Mouse (Mus musculus) stomach, postnatal 0 days (tissue): ENCODE data around the gene Idnk.

Experiments
- CTCF ChIP-seq: IDR thresholded peaks from 2 replicates; pipeline ENCODE4 v1.5.1; 2016; ENCODE audit warnings: antibody characterized with exemption, low read depth, mild to moderate bottlenecking, moderate library complexity
- EP300 ChIP-seq: optimal IDR thresholded peaks from 2 replicates; pipeline ENCODE3; 2016; ENCODE audit warnings: antibody characterized with exemption

DNA sequence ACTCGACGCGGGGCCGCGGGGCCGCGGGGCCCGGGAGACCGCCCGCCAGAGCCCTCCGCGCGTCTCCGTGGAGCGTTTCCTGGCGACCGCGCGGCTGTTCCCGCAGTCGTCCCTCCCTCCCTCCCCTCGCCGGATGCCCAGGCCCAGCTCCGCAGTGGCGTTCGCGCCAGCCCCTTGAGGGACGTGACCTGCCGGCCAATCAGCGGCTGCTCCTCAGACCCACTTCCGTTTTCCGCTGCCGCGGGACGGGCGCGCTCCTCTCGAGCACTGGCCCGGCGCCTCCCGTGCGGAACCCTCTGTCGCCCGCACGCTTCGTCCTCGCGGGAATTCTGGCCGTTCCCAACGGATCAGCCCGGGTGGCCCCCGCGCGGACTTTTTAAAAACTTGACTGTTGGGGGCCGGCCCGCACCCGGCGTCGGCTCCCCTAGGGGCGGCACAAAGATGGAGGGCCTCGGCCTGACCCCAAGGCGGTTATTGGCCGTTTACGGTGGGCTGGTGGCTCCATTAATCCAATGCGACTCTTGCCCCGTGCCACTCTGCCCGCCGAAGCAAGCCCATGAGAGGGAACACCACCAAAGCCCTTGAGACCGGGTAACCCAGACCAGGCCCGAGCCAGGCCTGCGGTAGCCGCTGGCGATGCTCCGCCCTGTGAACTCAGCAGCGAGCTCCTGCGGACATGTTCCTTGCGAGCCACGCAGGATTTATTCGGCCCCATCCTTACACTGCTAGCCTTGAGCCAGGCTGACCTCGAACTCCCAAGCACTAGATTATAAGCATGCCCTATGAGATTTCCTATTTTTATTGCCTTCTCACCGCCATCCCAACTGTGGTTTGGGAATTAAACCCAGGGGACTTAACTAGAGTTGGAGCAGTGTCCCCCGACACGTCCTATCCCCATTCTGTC lies 28.4 kb upstream of the Idnk start:
- peak; percentile 19 for TF ChIP-seq CTCF
- peak; percentile 31 for TF ChIP-seq EP300
